Mouse (Mus musculus) lung, postnatal 4 days (tissue): ENCODE data around the gene Lrp1.
"Not testable (repeated sequence)": the region's sequence is repeated elsewhere in the genome, so short reads cannot be mapped to it uniquely, and the experiment has no call there.

ENCODE experiments used
- DNase-seq, 2 experiments: peaks; one replicate each; pipeline ENCODE4 v3.0.0; 2021

Gene Lrp1

DNA sequence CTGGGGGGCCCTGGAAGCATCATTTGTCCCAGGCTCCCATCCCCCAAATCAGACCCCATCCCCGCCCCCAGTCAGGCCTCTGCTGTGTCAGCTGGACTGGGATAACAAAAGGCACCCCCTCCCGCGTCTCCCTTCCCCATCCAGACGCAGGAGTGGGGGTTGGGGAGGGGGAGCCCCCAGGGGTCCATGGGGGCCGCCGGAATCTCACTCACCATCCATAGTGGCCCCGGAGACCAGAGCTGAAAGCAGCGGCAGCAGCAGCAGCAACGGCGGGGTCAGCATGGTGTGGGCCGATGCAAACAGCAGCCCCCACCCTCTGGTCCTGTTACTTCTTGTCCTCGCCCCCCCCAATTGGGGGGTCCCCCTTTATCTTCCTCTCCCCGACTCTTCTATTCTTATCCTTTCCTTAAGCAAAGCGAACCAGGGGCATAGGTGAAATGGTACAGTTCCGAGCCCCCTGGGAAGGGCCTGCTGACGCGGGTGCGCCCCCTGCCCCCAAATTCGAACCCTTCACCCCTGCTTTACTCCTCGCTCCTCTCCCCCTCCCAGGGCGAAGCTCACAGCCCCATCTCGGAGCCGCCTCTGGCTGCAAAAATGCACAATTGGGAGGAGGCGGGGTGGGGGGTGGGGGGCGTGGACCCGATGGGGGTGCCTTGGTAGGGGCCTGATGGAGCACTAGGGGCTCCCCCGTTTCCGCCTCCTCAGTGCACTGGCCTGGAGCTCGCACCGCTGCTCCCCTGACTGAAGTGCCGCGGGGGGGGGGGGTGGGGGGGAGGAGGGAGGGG, at the start of gene Lrp1:
Gene Lrp1, minus strand, starts transcription at position 743 of the 785 bp plus-strand sequence.
- peak in 1 of 2 experiments; percentile 52 for DNase-seq

DNA sequence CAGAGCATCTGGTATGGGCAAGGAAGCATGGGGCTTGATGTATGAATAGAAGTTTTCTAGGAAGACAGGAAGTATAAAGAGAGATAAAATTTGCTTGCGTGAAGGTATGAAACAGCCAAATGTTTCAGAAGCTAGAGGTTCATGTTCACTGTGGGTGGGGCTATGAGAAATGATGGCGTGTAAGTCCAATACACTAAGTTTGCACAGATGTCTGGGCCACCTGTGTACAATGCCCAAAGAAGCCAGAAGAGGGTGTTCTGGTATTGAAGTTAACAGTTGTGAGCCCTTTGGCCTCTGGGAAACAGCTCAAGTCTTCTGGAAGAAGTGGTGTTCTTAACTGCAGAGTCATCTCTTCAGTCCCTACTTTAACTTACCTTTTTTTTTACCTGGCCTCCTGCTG, 49.2 kb upstream of the Lrp1 start:
- no peak for DNase-seq

DNA sequence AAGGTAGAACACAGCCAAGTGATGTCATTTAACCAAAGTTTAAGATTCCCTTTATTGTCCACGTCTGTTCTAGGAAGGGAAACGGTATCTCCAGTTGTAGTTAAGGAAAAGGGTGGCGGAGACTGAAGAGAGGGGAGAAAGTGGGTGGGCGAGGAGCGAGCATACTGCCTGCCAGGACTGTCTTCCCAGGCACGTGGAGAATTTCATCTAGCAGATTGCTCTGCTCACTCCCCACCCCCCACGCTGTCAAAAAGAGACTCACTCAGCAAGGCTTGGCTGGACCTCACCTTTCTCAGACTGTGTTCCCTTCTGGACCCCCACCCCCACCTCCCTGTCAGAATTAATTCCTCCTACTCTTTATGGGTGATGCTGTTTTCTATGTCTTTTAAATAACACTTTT, 48.2 kb upstream of the Lrp1 start:
- DNase-seq = peak; percentile 54 to 63

DNA sequence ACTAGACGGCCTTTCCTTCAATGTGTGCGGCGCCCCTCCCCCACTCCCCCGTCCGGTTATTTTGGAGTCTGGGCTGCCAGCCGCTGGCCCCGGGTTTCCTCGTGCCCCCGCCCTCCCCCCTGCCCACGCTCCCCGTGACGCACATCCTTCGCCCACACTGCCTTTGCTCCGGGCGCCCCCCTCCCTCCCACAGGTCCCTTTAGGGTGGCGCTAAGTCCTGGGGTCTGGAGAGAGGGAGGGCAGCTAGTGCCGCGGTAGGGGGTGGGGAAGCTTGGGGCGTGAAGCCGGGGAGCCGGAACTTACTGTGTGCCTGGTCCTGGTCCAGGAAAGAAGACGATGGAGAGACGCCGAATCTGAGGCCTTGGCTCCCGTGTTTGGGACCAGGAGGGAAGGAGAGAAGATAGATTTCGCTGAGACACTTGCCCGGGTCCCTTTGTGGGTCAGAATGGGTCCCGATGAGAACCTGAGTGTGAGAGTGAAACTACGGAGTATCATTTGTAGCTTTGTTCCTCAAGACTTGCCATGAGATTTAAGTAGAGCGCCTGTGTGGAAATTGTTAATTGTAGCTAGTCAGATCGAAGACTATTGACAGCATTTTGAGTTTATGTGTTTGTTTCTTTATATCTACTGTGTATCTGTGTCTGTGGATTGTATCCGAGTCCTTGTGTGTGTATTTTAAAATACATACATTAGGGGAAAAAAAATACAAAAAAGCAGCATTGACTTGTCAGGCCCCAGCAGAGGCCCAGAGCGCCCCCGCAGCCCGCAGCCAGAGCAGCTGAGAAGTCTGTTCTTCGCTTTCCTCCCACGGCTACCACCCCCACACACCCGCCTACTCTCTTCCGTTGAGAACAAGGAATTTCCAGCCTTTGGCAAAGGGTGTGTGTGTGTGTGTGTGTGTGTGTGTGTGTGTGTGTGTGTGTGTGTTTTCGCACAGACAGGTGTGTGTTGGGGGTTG, 47.4 kb upstream of the Lrp1 start, which contains the start of gene Nab2:
Gene Nab2, minus strand, starts transcription at position 476 of the 958 bp plus-strand sequence.
- DNase-seq = peak; percentile 90 to 93

DNA sequence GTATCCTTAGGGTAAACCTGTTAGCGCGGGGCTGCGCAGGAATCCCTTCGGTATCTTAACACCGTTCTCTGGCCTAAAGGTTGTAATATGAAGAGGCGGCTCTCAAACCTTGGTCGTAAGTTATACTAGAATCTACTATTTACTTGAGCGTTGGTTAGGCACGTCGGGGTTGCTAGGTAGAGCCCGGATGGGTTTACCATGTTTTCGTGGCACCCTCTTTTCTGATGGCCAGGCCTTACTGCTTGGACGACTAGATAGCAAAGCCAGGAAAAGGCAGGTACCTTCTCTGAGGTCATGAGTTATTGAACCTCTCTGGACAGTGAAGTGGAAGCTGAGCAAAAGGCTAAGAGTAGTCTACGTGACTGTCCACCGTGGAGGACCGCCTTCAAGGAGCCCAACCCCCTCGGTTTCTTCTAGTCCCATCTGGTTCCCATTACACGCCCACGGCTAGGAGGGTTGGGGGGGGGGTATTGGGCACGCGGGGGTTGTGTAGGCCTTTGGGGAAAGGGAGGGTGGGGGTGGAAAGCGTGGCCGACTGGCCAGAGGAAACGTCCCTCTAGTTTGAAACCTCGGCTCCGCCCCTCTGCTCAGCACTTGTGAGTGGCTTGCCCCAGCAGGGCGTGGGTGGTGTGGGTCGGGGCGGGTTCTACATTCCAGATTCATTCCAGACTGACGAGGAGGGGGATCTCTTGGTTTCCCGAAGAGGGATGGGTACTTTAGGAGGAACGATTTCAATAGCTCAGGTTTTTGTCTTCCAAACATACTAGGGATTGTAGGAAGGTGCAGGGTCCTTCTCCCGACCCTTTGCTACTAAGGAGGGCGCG, 46.5 kb upstream of the Lrp1 start:
- DNase-seq = peak; percentile 92 to 96

- peak; percentile 90 to 95 for DNase-seq
These were observed 45.7 kb upstream of the Lrp1 start, which contains the start of gene Nemp1 for GRCm38 (mm10) chr10:127666501-127667268. Gene Nemp1 (plus strand): TSS chr10:127666901.

GRCm38 (mm10) chr10:127665366-127666181, 44.6 kb upstream of the Lrp1 start:
- DNase-seq = peak; percentile 43 to 49

- DNase-seq = peak in 1 of 2 experiments; percentile 29
These were observed 43.9 kb upstream of the Lrp1 start for GRCm38 (mm10) chr10:127664891-127665290.

DNA sequence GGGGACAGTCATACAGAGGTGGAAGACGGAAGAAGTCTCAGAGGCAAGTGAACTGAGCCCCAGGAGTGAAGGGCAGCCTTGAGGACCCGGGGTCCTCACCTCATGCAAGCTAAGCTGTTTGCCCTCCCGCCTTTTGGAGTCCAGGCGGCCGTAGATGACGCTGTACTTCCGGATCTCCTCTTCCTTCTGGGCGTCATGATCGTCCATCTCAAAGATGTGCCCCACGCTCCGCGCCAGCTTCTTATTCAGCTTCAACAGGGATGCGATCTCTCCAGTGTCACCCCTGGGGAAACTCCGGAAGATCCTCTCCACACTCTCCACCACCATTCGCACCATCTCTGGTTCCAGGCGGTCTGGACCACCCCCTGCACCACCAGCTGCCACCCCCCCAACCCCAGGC, 43.2 kb upstream of the Lrp1 start:
- no peak for DNase-seq

- DNase-seq = no peak
These were observed 42.6 kb upstream of the Lrp1 start for GRCm38 (mm10) chr10:127663590-127663989.

DNA sequence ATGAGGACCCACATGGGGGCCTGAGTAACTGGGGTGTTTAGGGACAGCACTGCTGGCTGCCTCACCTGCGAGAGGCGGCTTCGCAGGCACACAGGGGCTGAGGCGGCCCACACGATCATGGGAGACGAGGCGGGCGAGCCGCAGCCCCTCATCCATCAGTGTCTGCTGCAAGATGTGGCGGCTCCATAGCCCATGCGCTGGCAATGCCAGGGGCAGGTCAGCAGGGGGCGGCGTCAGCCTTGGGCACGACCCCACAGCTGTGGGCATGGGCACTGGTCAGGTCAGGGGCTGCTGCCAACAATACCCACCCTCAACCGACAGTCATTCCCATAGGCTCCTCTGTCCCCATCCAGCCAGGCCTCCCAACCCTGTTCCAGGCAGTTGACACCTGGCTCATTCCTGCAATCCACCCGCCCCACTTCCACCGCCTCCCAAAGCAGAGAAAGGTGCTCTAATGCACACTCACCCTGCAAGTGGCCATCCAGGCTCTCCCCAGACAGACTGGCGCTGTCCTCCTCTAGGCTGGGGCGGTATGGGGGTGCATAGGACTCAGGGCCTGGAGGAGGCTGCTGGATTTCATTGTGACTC, 41.8 kb upstream of the Lrp1 start:
- peak; percentile 64 to 71 for DNase-seq

DNA sequence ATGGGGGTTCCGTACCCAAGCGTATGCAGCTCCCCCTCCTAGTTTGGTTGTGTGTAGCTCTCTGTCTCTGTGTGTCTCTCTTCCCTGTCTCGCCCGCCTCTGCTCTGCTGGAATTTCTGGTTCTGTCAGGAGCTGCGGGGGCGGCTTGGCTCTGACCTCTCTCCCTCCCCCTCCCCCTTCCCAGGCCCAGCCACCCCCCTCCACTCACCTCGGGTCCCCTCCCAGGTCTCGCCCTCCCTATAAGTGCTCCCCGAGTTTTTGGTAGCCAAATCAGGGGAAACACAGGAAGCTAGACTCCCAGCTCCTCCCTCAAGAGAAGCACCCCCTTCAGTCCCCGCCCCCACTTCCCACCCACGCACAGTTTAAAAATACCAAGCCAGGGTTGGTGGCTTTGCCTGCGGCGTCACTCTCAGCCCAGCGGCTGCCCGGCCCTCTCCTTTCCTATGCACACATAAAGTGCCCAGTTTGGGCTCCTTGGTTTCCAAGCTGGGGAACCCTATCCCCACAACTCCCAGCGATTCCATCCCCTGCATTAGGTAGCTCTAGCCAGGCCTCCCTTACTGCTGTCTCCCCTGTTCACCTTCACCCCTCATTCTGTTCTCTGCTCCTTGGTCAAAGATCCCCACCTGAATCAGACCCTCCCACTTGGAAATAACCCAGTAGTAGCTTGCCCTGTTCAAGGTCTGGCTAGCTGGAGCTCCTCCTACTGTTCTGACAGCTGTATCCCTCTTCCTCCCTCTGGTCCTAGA, 41.1 kb upstream of the Lrp1 start:
- DNase-seq = peak; percentile 80 to 84

- DNase-seq = peak; percentile 42 to 59
These were observed 40.5 kb upstream of the Lrp1 start for GRCm38 (mm10) chr10:127661291-127661914.

DNA sequence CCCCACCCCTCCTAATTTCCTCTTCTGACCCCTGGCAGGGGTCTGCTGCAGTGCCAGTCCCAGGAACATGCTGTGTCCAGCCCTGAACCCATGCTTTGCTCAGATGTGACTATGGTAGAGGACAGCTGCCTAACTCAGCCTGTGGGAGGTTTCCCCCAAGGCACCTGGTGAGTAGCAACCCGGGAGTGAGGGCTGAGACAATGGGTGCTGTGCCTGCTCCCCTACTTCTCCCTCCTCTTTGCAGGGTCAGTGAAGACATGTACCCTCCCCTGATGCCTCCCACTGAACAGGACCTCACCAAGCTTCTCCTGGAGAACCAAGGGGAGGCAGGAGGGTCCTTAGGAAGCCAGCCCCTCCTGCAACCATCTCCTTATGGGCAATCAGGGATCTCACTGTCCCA, 38.6 kb upstream of the Lrp1 start:
- no peak for DNase-seq

- no peak for DNase-seq
These were observed 37.1 kb upstream of the Lrp1 start for GRCm38 (mm10) chr10:127658076-127658475.

- DNase-seq = not testable (repeated sequence)
These were observed 36.7 kb upstream of the Lrp1 start for GRCm38 (mm10) chr10:127657617-127658016.

- DNase-seq = no peak
These were observed 34.1 kb upstream of the Lrp1 start for GRCm38 (mm10) chr10:127654970-127655579.

- no peak for DNase-seq
These were observed 32.1 kb upstream of the Lrp1 start for GRCm38 (mm10) chr10:127652906-127653638.
